Mouse (Mus musculus): ENCODE measurements at regions not wholly inside any gene's neighbourhood (a gene's known extent, or its start where the extent isn't known, plus 50 kb on each side); places are given as distances from the start of the nearest gene placed in this dataset.
"Not testable (repeated sequence)": the region's sequence is repeated elsewhere in the genome, so short reads cannot be mapped to it uniquely, and the experiment has no call there.

DNA sequence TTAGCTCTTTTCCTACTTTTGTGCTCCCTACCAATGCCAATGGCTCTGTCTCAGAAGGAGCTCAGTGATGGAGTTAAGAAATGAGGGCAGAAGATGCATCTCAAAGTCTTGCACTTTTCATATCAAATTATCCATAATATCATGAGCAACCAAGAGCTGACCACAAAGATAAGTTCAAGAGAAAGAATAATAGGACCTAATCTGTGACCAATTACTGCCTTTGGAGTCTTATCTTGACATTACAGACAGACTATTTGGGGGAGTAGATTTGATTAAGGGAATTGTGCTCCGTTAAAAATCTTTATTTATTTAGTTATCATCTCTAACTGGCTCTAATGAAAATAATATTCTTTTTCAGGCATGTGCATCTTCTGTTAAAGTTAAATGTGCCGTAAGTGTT is 189.1 kb upstream of the Irak1bp1 start:
- no peak overlapping the region for H3K4me3 ChIP-seq
- no peak for TF ChIP-seq CTCF (IDR thresholded peaks at IDR 0.05)
- no peak for DNase-seq
- intact Hi-C loops (cut with DNase I), result no loop called here
- no peak overlapping the region for H3K27ac ChIP-seq

GRCm38 (mm10) chr9:82643900-82644299 is 185.4 kb upstream of the Irak1bp1 start:
- intact Hi-C loops (cut with DNase I), result no loop called here
- DNase-seq, result no peak

GRCm38 (mm10) chr9:82655511-82655910 is 173.8 kb upstream of the Irak1bp1 start:
- intact Hi-C loops (cut with DNase I); DNase-seq: not testable (repeated sequence)

More at GRCm38 (mm10) chr9:82643900-82644299, 185.4 kb upstream of the Irak1bp1 start:
- peak; percentile 35; the same call in 1 of the 2 replicates for TF ChIP-seq CTCF (IDR thresholded peaks at IDR 0.05)
- no peak overlapping the region for H3K4me3 ChIP-seq
- no peak overlapping the region for H3K27ac ChIP-seq

DNA sequence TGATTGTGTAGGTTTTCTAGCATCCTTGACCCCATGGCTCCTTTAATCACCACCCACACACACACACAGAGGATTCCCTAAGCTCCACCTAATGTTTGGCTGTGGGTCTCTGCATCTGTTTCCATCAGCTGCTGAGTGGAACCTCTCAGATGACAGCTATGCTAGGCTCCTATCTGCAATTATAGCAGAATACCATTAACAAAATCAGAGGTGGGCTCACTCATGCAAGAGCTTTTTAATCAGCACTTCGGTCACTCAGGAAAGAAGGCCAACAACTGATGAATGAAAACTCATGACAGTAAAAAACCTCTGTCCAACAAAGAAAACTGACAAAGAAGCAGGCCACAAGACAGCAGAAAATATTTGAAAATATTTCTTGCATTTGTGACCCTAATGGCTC is 147.1 kb upstream of the Irak1bp1 start:
- no peak overlapping the region for H3K27ac ChIP-seq
- no peak for DNase-seq
- H3K4me3 ChIP-seq, result no peak overlapping the region
- intact Hi-C loops (cut with DNase I), result no loop called here
- no peak for TF ChIP-seq CTCF (IDR thresholded peaks at IDR 0.05)

More at GRCm38 (mm10) chr9:82655511-82655910, 173.8 kb upstream of the Irak1bp1 start:
- not testable (repeated sequence) for H3K27ac ChIP-seq, H3K4me3 ChIP-seq

- intact Hi-C loops (cut with DNase I), result no loop called here
Observed at GRCm38 (mm10) chr9:82709411-82709983, 119.8 kb upstream of the Irak1bp1 start.

DNA sequence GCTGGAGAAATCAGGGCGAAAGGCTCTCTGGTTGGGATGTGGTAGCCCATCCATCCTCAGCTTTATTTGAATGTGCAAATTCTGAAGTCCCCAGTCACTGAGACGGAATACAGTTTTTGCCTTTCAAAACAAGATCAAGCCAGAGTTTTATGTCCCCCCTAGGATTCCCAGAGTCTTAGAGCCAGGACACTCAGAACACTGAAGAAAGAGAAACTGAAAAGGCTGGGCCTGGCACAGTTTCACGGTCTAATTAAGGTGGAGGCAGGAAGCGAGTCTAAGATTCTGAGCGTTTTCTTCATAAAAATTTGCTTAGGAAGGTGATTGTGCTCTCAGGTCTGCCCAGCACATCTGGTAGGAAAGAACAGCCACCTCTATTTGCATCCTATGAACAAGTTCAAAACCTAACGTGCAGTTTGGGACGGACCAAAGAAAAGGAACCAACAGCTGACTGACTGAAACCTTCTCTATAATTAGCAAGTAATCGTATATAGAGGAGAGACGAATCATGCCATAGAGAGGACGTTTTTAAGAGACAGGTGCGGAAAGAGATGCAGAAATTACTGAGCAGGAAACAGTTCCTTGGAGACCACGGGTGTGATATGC is 119.2 kb upstream of the Irak1bp1 start:
- H3K27ac ChIP-seq, result no peak overlapping the region
- intact Hi-C loops (cut with DNase I), result no loop called here
- peak overlapping the region; percentile 29 for H3K4me3 ChIP-seq
- no peak for TF ChIP-seq CTCF (IDR thresholded peaks at IDR 0.05)
- no peak for DNase-seq

More at GRCm38 (mm10) chr9:82709411-82709983, 119.8 kb upstream of the Irak1bp1 start:
- H3K27ac ChIP-seq, result no peak overlapping the region
- DNase-seq, result no peak
- no peak overlapping the region for H3K4me3 ChIP-seq
- TF ChIP-seq CTCF (IDR thresholded peaks at IDR 0.05), result no peak

DNA sequence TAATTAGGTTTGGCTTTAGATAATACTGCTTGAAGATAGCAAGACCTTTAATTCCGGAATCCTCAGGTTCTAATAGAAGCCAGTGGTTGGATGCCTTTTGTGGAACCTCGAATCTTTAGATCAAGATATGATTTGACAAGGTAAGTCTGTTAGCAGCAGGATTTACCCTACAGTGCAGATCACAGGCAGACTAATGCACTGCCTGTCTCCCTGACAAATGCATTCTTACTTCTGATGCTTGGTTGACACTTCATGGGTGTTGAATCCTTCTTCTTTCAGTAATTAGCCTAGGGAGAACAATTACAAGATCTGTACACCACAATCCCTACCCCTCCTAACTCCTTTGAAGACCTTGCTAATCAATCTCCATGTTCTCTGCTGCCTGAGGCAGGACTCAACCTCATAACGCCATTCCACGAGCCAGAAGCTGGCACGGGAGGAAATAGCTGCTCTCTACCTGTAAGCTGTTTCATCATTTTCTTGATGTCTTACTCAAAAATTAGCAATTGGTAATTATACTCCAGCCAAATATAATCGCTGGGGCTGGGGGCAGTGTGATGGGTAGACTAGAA is 118.3 kb upstream of the Irak1bp1 start:
- no peak overlapping the region for H3K27ac ChIP-seq
- no peak for DNase-seq
- intact Hi-C loops (cut with DNase I), result no loop called here
- TF ChIP-seq CTCF (IDR thresholded peaks at IDR 0.05), result no peak
- no peak overlapping the region for H3K4me3 ChIP-seq

DNA sequence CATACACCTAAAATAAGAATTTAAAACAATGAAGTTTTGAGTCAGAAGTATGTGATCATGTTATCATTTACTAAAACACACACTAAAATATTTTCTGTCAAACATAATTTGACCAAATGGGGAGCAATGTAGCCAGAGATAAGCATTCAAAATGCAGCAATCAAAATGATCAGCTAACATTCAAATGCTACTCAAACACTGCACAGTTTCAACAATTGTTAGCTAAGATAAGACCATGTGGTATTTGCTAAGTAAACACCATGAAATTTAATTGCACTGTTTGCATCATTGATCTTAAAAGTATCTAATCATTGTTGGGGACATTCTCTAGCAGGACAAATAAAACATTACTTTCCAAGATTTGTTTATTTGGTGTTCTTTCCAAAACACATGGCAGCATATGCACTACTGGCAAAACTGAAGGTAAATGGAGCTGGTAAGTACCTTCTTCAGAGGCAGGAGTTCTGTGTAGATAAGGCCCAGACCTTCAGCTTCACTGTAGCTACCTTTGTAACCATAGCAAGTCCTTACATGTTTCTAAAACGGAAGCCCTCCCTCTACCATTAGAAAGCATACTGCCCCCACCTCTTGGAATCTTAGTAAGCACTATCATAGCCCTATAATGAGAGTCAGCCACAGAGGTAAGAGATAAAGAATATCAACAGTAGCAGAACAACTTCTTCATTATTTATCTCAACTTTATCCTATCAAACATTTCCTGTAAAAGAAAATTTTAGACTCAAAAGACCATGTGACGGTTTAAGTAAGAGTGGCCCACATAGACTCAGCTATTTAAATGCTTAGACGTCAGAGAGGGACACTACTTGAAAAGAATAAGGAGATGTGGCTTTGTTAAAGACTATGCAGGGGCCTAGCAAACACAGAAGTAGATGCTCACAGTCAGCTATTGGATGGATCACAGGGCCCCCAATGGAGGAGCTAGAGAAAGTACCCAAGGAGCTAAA is 116.3 kb upstream of the Irak1bp1 start:
- intact Hi-C loops (cut with DNase I), result no loop called here

GRCm38 (mm10) chr9:82728652-82729051 is 100.7 kb upstream of the Irak1bp1 start:
- no peak for DNase-seq
- intact Hi-C loops (cut with DNase I), result no loop called here
- H3K4me3 ChIP-seq, result no peak overlapping the region
- TF ChIP-seq CTCF (IDR thresholded peaks at IDR 0.05), result no peak
- no peak overlapping the region for H3K27ac ChIP-seq

More for the DNA sequence above, 116.3 kb upstream of the Irak1bp1 start:
- H3K4me3 ChIP-seq, result no peak overlapping the region
- TF ChIP-seq CTCF (IDR thresholded peaks at IDR 0.05), result no peak
- DNase-seq, result no peak
- H3K27ac ChIP-seq, result no peak overlapping the region

DNA sequence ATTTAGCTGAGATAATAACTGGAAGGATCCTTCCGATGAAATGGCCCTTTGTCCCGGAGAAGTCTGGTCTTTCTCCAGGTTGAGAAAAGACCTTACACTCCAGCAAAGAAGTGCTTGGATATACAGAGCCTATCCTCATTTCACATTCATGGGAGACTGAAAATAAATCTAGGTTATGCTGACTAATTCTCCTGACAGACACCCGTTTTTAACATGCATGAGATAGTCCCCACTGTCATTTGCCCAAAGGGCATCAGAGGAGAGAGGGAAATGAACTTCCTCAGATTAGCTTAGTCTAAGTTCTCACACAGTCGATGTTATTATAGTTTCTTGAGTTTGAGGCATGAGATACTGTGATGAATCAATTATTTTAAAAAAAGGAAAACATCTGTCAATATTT is 99.7 kb upstream of the Irak1bp1 start:
- no peak for TF ChIP-seq CTCF (IDR thresholded peaks at IDR 0.05)
- intact Hi-C loops (cut with DNase I), result no loop called here
- no peak overlapping the region for H3K4me3 ChIP-seq
- no peak for DNase-seq
- H3K27ac ChIP-seq, result no peak overlapping the region

DNA sequence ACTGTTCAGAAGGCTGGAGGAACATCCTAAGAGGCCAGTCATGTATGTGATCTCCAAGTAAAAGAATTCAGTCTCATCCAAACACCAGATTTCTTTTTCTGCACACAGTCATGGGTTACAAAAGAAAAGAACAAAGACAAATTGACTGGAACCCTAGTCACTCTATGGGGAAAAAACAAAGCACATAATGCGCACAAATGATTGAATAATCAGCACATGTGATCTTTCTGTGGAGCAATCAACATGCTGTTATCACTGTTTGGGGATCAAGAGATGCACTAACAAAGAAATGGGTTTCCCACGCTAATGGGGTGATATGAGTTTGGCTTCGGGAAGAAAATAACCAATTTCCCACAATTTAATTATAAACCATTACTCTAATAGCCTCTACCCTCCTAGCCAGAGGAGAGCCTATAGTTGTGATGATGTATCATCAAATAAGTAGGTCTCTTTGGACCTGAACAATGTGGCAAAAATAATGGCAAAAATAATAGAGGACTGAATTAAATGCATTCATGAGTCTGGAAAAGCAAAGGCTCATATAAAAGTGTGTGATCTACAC is 96.2 kb upstream of the Irak1bp1 start:
- DNase-seq, result no peak

GRCm38 (mm10) chr9:82734959-82735358 is 94.4 kb upstream of the Irak1bp1 start:
- intact Hi-C loops (cut with DNase I), result no loop called here
- TF ChIP-seq CTCF (IDR thresholded peaks at IDR 0.05), result no peak
- Histone ChIP-seq H3K4me3 (no peak overlapping the region), H3K27ac (no peak overlapping the region)
- DNase-seq, result no peak

More for the DNA sequence above, 96.2 kb upstream of the Irak1bp1 start:
- no peak for TF ChIP-seq CTCF (IDR thresholded peaks at IDR 0.05)
- intact Hi-C loops (cut with DNase I), result no loop called here
- Histone ChIP-seq H3K4me3 (no peak overlapping the region), H3K27ac (no peak overlapping the region)
